Mouse (Mus musculus) midbrain, postnatal 0 days (tissue): ENCODE measurements at regions not wholly inside any gene's neighbourhood (a gene's known extent, or its start where the extent isn't known, plus 50 kb on each side); places are given as distances from the start of the nearest gene placed in this dataset.

Experiments used
- ATAC-seq: fragments of 200-750 bp; cut with Nextera tagmentation; 2 replicates; pipeline ENCODE4 v1.8.0; 2017; ENCODE audit warnings: moderate number of reproducible peaks, mild to moderate bottlenecking, moderate TSS enrichment, moderate library complexity; ENCODE audit not compliant: low FRiP score
- DNase-seq: peaks from one replicate; pipeline ENCODE4 v3.0.0-alpha.2; 2015; ENCODE audit warnings: low spot score
- H3K27ac ChIP-seq: fragments of 300-500 bp; sonication (generic); 2 replicates; pipeline ENCODE4 v1.5.1; 2014; ENCODE audit warnings: low read depth, mild to moderate bottlenecking, low read length, mixed read lengths
- H3K27me3 ChIP-seq: fragments of 300-500 bp; sonication (generic); 2 replicates; pipeline ENCODE4 v1.6.1; 2014; ENCODE audit warnings: low read length, control low read depth, mixed read lengths; ENCODE audit not compliant: insufficient read depth
- H3K36me3 ChIP-seq: fragments of 300-500 bp; sonication (generic); 2 replicates; pipeline ENCODE4 v1.6.1; 2014; ENCODE audit warnings: low read length, control low read depth, mixed read lengths; ENCODE audit not compliant: insufficient read depth
- H3K4me1 ChIP-seq: fragments of 300-500 bp; sonication (generic); 2 replicates; pipeline ENCODE4 v1.6.1; 2014; ENCODE audit warnings: mild to moderate bottlenecking, control low read depth, antibody characterized with exemption, low read length, mixed read lengths; ENCODE audit not compliant: insufficient read depth
- H3K4me2 ChIP-seq: fragments of 300-500 bp; sonication (generic); 2 replicates; pipeline ENCODE4 v1.6.1; 2014; ENCODE audit warnings: low read depth, mild to moderate bottlenecking, low read length, mixed read lengths; ENCODE audit not compliant: poor library complexity, severe bottlenecking
- H3K4me3 ChIP-seq: fragments of 300-500 bp; sonication (generic); 2 replicates; pipeline ENCODE4 v1.5.1; 2014; ENCODE audit warnings: low read depth, mild to moderate bottlenecking, low read length, moderate library complexity
- H3K9ac ChIP-seq: fragments of 300-500 bp; sonication (generic); replicated peaks from 2 replicates; pipeline ENCODE4 v1.6.1; 2014; ENCODE audit warnings: mild to moderate bottlenecking, low read length, moderate library complexity, mixed read lengths; ENCODE audit not compliant: poor library complexity, severe bottlenecking
- H3K9me3 ChIP-seq: fragments of 300-500 bp; sonication (generic); 2 replicates; pipeline ENCODE4 v1.6.1; 2016; ENCODE audit warnings: low read length, control low read depth
- CTCF ChIP-seq: IDR thresholded peaks from 2 replicates; pipeline ENCODE4 v1.5.1; 2016; ENCODE audit warnings: antibody characterized with exemption, mild to moderate bottlenecking
- WGBS: fragments of 180-500 bp; shearing (Covaris S2); extraction: QIAGEN DNeasy Blood & Tissue Kit; methylation state at CpG from one replicate; pipeline ENCODE4 v1.1.7; 2014; 5-methylcytosine and 5-hydroxymethylcytosine counted together

DNA sequence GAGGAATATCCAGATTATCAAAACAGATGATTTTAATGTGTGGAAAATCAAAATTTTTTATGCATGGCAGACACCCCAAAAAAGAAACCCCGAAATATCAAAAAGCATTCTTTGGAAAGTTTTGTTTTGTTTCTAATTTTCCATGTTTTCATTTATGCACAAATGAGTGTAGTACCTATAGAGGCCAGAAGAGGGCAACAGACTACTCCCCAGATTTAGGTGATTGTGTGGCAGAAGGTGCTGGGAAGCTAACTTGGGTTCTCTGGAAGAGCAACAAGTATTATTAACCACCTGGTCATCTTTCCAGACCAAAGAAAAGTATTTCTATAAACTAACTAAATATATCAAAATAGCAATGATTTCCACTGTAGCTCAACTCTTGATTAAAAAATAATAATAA is 137.2 kb downstream of the Cdc5l start:
- Histone ChIP-seq H3K4me2 (no peak overlapping the region), H3K9me3 (no peaks in the 10 kb centered on the region), H3K27ac (no peak overlapping the region), H3K36me3 (no peaks in the 10 kb centered on the region), H3K4me3 (no peak overlapping the region), H3K27me3 (no peaks in the 10 kb centered on the region), H3K4me1 (no peaks in the 10 kb centered on the region), H3K9ac (no peak overlapping the region)
- TF ChIP-seq CTCF, result peak; percentile 57
- WGBS, result 94% methylated on average over 1 of the region's 1 CpGs
- DNase-seq (no peak), ATAC-seq (no peak)

- ATAC-seq, result no peak
- H3K9me3 ChIP-seq, result no peaks in the 10 kb centered on the region
- H3K4me1 ChIP-seq, result no peaks in the 10 kb centered on the region
- 72% methylated on average over 4 of the region's 4 CpGs for WGBS
- H3K4me3 ChIP-seq, result no peak overlapping the region
- no peak for TF ChIP-seq CTCF
- no peak overlapping the region for H3K27ac ChIP-seq
- no peak overlapping the region for H3K9ac ChIP-seq
- H3K4me2 ChIP-seq, result no peak overlapping the region
- H3K36me3 ChIP-seq, result no peaks in the 10 kb centered on the region
- no peak for DNase-seq
- H3K27me3 ChIP-seq, result no peaks in the 10 kb centered on the region
These were observed 138.7 kb downstream of the Cdc5l start for GRCm38 (mm10) chr17:45294886-45295285.

- Histone ChIP-seq H3K27ac (no peak overlapping the region), H3K4me2 (no peak overlapping the region), H3K27me3 (no peaks in the 10 kb centered on the region), H3K9me3 (no peaks in the 10 kb centered on the region), H3K4me3 (no peak overlapping the region), H3K36me3 (no peaks in the 10 kb centered on the region), H3K9ac (no peak overlapping the region), H3K4me1 (no peaks in the 10 kb centered on the region)
- no peak for ATAC-seq
- DNase-seq, result no peak
- WGBS, result 88% methylated on average over 11 of the region's 11 CpGs
- TF ChIP-seq CTCF, result no peak
These were observed 139.2 kb downstream of the Cdc5l start for GRCm38 (mm10) chr17:45294256-45294865.

- Histone ChIP-seq H3K9ac (no peak overlapping the region), H3K4me2 (no peak overlapping the region), H3K27me3 (no peaks in the 10 kb centered on the region), H3K4me1 (no peaks in the 10 kb centered on the region), H3K27ac (no peak overlapping the region), H3K4me3 (no peak overlapping the region), H3K36me3 (no peaks in the 10 kb centered on the region), H3K9me3 (no peaks in the 10 kb centered on the region)
- WGBS, result 82% methylated on average over 7 of the region's 7 CpGs
- no peak for TF ChIP-seq CTCF
- DNase-seq (no peak), ATAC-seq (no peak)
These were observed 140.7 kb downstream of the Cdc5l start for GRCm38 (mm10) chr17:45292883-45293282.

DNA sequence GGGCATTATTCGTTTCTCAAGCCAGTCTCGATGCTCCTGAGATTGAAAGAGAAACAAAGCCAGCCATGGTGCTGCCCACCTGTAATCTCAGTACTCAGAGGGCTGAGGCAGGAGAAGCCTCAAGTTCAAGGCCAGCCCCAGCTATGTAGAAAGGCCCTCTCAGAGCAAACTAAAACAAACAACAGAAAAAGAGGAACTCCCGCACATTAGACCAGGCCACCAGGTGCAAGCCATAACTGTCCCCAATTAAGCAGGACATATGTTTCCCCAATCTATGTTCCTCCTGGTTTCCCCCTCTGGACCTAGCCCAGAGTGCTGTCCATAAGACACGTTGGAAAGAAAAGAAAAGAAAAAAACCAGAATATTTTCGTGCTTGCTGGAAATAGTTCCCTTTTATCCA is 142.5 kb downstream of the Cdc5l start:
- H3K9ac ChIP-seq, result no peak overlapping the region
- no peaks in the 10 kb centered on the region for H3K4me1 ChIP-seq
- H3K27me3 ChIP-seq, result no peaks in the 10 kb centered on the region
- DNase-seq, result no peak
- no peaks in the 10 kb centered on the region for H3K36me3 ChIP-seq
- H3K27ac ChIP-seq, result no peak overlapping the region
- no peak for ATAC-seq
- TF ChIP-seq CTCF, result no peak
- no peak overlapping the region for H3K4me2 ChIP-seq
- H3K9me3 ChIP-seq, result no peaks in the 10 kb centered on the region
- H3K4me3 ChIP-seq, result no peak overlapping the region
- WGBS, result 72% methylated on average over 5 of the region's 5 CpGs

DNA sequence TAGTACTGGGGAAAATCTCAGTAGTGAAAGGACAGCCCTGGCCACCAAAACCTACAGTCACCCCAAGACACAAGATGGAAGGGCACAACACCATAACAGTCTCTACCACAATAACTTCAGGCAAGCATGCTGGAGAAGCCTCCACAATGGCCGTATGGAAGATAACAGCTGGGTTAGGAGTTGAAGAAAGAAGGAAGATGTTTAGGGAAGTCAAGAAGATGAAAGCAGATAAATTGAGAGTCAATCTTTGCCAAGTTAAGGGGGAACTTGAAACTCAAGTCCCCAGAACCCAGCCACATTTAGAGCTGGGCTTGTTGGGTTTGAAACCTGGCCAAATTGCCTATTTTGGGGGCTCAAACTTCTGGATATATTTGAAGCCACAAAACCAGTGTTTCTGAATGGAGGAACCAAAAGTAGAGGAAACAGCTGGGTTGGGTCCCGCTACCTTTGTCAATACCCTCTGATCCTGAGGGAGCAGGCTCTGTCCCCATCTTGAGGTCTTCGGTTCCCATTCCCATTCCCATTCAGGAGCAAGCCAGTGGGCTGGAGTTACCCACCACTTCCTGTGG is 147.8 kb downstream of the Cdc5l start:
- Histone ChIP-seq H3K9ac (no peak overlapping the region), H3K27ac (no peak overlapping the region), H3K36me3 (no peaks in the 10 kb centered on the region), H3K27me3 (no peaks in the 10 kb centered on the region), H3K4me1 (no peaks in the 10 kb centered on the region), H3K9me3 (no peaks in the 10 kb centered on the region), H3K4me3 (no peak overlapping the region), H3K4me2 (no peak overlapping the region)
- 97% methylated on average over 3 of the region's 3 CpGs for WGBS
- no peak for TF ChIP-seq CTCF
- no peak for DNase-seq
- no peak for ATAC-seq
